Mouse (Mus musculus): ENCODE data around the gene Afmid. TPM values are rescaled to one million over a fixed set of nuclear protein-coding genes. Genes with fewer than 3 reads are reported as not detected.
A peak's percentile ranks its signal among the peaks of the same experiment; 100 is the strongest.

The Afmid gene
- total and polyA plus RNA-seq, 3 experiments: 3.3 to 3.8 TPM; not detected in 1

DNA sequence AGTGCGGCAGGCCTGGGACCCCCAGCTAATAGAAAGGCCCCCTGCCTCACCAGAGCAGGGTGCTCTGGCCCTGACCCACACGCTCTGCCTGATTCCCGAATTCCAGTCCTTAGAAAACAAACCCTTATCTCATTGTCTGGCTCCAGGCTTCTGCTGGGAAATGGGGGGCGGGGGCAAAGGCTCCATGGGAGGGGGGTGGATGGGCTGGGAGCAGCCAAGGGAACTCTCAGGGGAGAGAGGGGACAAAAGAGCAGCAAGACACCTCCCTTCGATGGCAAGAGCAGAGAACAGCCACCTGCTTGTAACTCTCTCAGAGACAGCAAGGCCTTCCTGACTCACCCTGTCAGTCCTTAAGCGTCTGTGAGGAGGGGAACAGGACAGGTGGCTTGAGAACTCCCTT is 50.0 kb downstream of the Afmid start:
- TF ChIP-seq RAD21 (IDR thresholded peaks at IDR 0.05; ENCODE audit: low read depth, low read length) (no peak), USF1 (IDR thresholded peaks at IDR 0.05; ENCODE audit: low read depth, low read length) (no peak), CTCF (IDR thresholded peaks at IDR 0.05 in 2 of 3, conservative IDR thresholded peaks at IDR 0.05 in 1 of 3; ENCODE audit: control insufficient read depth in 1 of 3, insufficient read depth in 1 of 3, low read depth in 2 of 3, low read length in 3 of 3, poor library complexity in 1 of 3, severe bottlenecking in 1 of 3) (no peak), RCOR1 (IDR thresholded peaks at IDR 0.05; ENCODE audit: low read depth, low read length) (no peak), EP300 (IDR thresholded peaks at IDR 0.05; ENCODE audit: low read depth in 1 of 2, low read length in 2 of 2) (no peak), MAX (IDR thresholded peaks at IDR 0.05; ENCODE audit: low read length) (no peak), MYC (IDR thresholded peaks at IDR 0.05; ENCODE audit: low read depth, low read length) (no peak), ZC3H11A (IDR thresholded peaks at IDR 0.05; ENCODE audit: low read depth, low read length) (no peak), POLR2AphosphoS5 (IDR thresholded peaks at IDR 0.05; ENCODE audit: borderline replicate concordance, low read depth, low read length) (no peak), TCF12 (IDR thresholded peaks at IDR 0.05; ENCODE audit: low read depth, low read length) (no peak), MAZ (IDR thresholded peaks at IDR 0.05; ENCODE audit: low read depth, low read length) (no peak), MEF2A (IDR thresholded peaks at IDR 0.05; ENCODE audit: extremely low read depth, insufficient replicate concordance, low read depth, low read length, poor library complexity, severe bottlenecking) (no peak), UBTF (IDR thresholded peaks at IDR 0.05; ENCODE audit: borderline replicate concordance, insufficient read depth, low read depth, low read length) (no peak), NRF1 (IDR thresholded peaks at IDR 0.05; ENCODE audit: insufficient read depth, low read depth, low read length, poor library complexity, severe bottlenecking) (no peak), SIN3A (IDR thresholded peaks at IDR 0.05; ENCODE audit: low read length) (no peak), JUND (IDR thresholded peaks at IDR 0.05; ENCODE audit: low read depth, low read length) (no peak)
- no peaks in the 10 kb centered on the region for H3K9me3 ChIP-seq (replicated peaks; ENCODE audit: insufficient read depth, low read length)
- no peaks in the 10 kb centered on the region for H3K79me2 ChIP-seq (ENCODE audit: control insufficient read depth, insufficient read depth, low read length, poor library complexity)
- H3K36me3 ChIP-seq (ENCODE audit: control insufficient read depth in 1 of 2, insufficient read depth in 2 of 2, low read length in 2 of 2): no peaks in the 10 kb centered on the region
- H3K27me3 ChIP-seq (ENCODE audit: control insufficient read depth in 1 of 2, insufficient read depth in 2 of 2, low read length in 2 of 2): peaks cover 2 to 3% of the 10 kb centered on the region in 2 experiments; a peak in 3 of 4 replicates
- H3K27ac ChIP-seq (ENCODE audit: control insufficient read depth, low read depth, low read length): no peak overlapping the region
- H3K4me3 ChIP-seq (ENCODE audit: control insufficient read depth in 1 of 2, insufficient read depth in 1 of 2, low read depth in 2 of 2, low read length in 2 of 2): no peak overlapping the region
- H3K9ac ChIP-seq (ENCODE audit: control insufficient read depth, low read depth, low read length, poor library complexity, severe bottlenecking): no peak overlapping the region
- peaks cover 0 to 5% of the 10 kb centered on the region in 2 experiments; a peak in 3 of 4 replicates for H3K4me1 ChIP-seq (ENCODE audit: control insufficient read depth in 1 of 2, insufficient read depth in 2 of 2, low read length in 2 of 2)
- no peak for DNase-seq (ENCODE audit: low read depth, low spot score)

DNA sequence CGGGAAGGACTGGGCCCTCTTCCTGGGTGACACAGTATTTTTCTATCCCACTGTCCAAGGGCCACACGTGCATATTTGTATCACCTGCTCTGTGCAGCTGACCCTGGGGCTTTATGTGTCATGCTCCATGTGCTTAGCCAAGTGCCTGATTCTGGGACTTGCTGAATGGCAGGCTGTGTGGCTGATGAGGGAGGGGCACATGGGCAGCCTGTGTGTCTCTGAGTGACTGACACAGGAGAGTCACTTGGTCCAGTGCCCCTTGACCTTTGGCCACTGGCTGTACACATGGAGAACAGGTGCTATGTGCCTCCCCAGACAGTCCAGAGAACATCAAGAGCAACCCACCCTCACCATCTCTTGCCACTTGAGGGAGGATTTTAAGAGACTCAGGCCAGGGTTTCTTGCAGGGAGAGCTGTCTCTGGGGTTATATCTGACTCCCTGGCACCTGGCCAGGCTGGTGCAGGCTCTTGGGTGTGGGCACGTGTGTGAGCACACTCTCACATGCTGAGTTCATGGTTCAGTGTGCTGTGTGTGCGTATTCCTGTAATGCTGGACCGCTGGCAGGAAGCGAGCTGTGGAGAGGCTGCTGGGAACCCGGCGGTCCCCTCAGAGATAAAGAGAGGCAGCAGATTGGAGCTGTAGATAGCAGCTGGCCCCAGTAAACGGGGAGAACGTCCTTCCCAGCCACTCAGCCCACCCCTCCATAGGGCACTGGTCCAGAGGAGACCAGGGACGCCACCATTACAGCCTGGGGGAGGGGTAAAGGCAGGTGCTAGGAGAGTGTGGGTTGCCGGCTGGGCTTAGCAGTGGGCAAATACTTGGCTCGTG is 52.4 kb downstream of the Afmid start:
- H3K27ac ChIP-seq (ENCODE audit: control insufficient read depth, low read depth, low read length): no peak overlapping the region
- H3K9ac ChIP-seq (ENCODE audit: control insufficient read depth, low read depth, low read length, poor library complexity, severe bottlenecking): peak overlapping the region; percentile 28
- peaks cover 0 to 3% of the 10 kb centered on the region in 2 experiments; a peak in 2 of 4 replicates for H3K27me3 ChIP-seq (ENCODE audit: control insufficient read depth in 1 of 2, insufficient read depth in 2 of 2, low read length in 2 of 2)
- peak; percentile 77 for DNase-seq (ENCODE audit: low read depth, low spot score)
- peak overlapping the region in 1 of 2 experiments; percentile 48; a peak in 1 of 4 replicates for H3K4me3 ChIP-seq (ENCODE audit: control insufficient read depth in 1 of 2, insufficient read depth in 1 of 2, low read depth in 2 of 2, low read length in 2 of 2)
- no peak for TF ChIP-seq SIN3A (IDR thresholded peaks at IDR 0.05; ENCODE audit: low read length)
- peak; percentile 76 for TF ChIP-seq MXI1 (IDR thresholded peaks at IDR 0.05; ENCODE audit: low read depth, low read length)
- TF ChIP-seq GATA1 (IDR thresholded peaks at IDR 0.05; ENCODE audit: low read depth, low read length): peak; percentile 68
- TF ChIP-seq RAD21 (IDR thresholded peaks at IDR 0.05; ENCODE audit: low read depth, low read length): no peak
- no peak for TF ChIP-seq RCOR1 (IDR thresholded peaks at IDR 0.05; ENCODE audit: low read depth, low read length)
- TF ChIP-seq MAX (IDR thresholded peaks at IDR 0.05; ENCODE audit: low read length): peak; percentile 71; the same call in 1 of the 2 replicates
- no peak for TF ChIP-seq ZNF384 (IDR thresholded peaks at IDR 0.05; ENCODE audit: low read depth, low read length)
- peak; percentile 65; the same call in 1 of the 2 replicates for TF ChIP-seq MYC (IDR thresholded peaks at IDR 0.05; ENCODE audit: low read depth, low read length)
- TF ChIP-seq USF1 (IDR thresholded peaks at IDR 0.05; ENCODE audit: low read depth, low read length): peak; percentile 58; the same call in 1 of the 2 replicates
- peak; percentile 95 for TF ChIP-seq BHLHE40 (IDR thresholded peaks at IDR 0.05; ENCODE audit: borderline replicate concordance, low read depth, low read length)
- no peak for TF ChIP-seq ETS1 (IDR thresholded peaks at IDR 0.05; ENCODE audit: low read depth, low read length)
- TF ChIP-seq TBP (IDR thresholded peaks at IDR 0.05; ENCODE audit: low read depth, low read length): no peak
- no peaks in the 10 kb centered on the region for H3K9me3 ChIP-seq (replicated peaks; ENCODE audit: insufficient read depth, low read length)
- H3K4me1 ChIP-seq (ENCODE audit: control insufficient read depth in 1 of 2, insufficient read depth in 2 of 2, low read length in 2 of 2): peaks cover 4 to 14% of the 10 kb centered on the region in 2 experiments
- peaks cover 0 to 6% of the 10 kb centered on the region in 2 experiments; a peak in 2 of 4 replicates for H3K36me3 ChIP-seq (ENCODE audit: control insufficient read depth in 1 of 2, insufficient read depth in 2 of 2, low read length in 2 of 2)
- H3K79me2 ChIP-seq (ENCODE audit: control insufficient read depth, insufficient read depth, low read length, poor library complexity): no peaks in the 10 kb centered on the region
